Mouse (Mus musculus) hindbrain, embryonic 12.5 days (tissue): ENCODE measurements at regions not wholly inside any gene's neighbourhood (a gene's known extent, or its start where the extent isn't known, plus 50 kb on each side); places are given as distances from the start of the nearest gene placed in this dataset.
A peak's percentile ranks its signal among the peaks of the same experiment; 100 is the strongest.

Source experiments
- ATAC-seq: fragments of 200-750 bp; cut with Nextera tagmentation; 2 replicates; pipeline ENCODE4 v1.8.0; 2017; ENCODE audit warnings: moderate TSS enrichment; ENCODE audit not compliant: low FRiP score
- H3K27ac ChIP-seq: fragments of 300-500 bp; sonication (generic); 2 replicates; pipeline ENCODE4 v1.5.1; 2016; ENCODE audit warnings: mild to moderate bottlenecking
- H3K27me3 ChIP-seq: fragments of 300-500 bp; sonication (generic); 2 replicates; pipeline ENCODE4 v1.6.1; 2016; ENCODE audit warnings: mild to moderate bottlenecking
- H3K36me3 ChIP-seq: fragments of 300-500 bp; sonication (generic); 2 replicates; pipeline ENCODE4 v1.6.1; 2016; ENCODE audit warnings: mild to moderate bottlenecking
- H3K4me1 ChIP-seq: fragments of 300-500 bp; sonication (generic); 2 replicates; pipeline ENCODE4 v1.6.1; 2016
- H3K4me2 ChIP-seq: fragments of 300-500 bp; sonication (generic); replicated peaks from 2 replicates; pipeline ENCODE4 v1.6.1; 2016; ENCODE audit warnings: mild to moderate bottlenecking
- H3K4me3 ChIP-seq: fragments of 300-500 bp; sonication (generic); 2 replicates; pipeline ENCODE4 v1.5.1; 2016; ENCODE audit warnings: mild to moderate bottlenecking
- H3K9ac ChIP-seq: fragments of 300-500 bp; sonication (generic); 2 replicates; pipeline ENCODE4 v1.6.1; 2016; ENCODE audit warnings: mild to moderate bottlenecking, moderate library complexity
- H3K9me3 ChIP-seq: fragments of 300-500 bp; sonication (generic); replicated peaks from 2 replicates; pipeline ENCODE4 v1.6.1; 2016; ENCODE audit warnings: mild to moderate bottlenecking
- WGBS: fragments of 180-500 bp; shearing (Covaris S2); methylation state at CpG from one replicate; pipeline ENCODE4 v1.1.7; 2016; 5-methylcytosine and 5-hydroxymethylcytosine counted together

GRCm38 (mm10) chr12:48223298-48223697 is 1159.2 kb upstream of the Foxg1 start:
- WGBS, result 24% methylated on average over 1 of the region's 1 CpGs
- no peak overlapping the region for H3K4me2 ChIP-seq
- no peak overlapping the region for H3K4me3 ChIP-seq
- no peaks in the 10 kb centered on the region for H3K9me3 ChIP-seq
- 0 out of 2 replicates have a peak, but pooled peaks have one; percentile 53 for ATAC-seq
- no peaks in the 10 kb centered on the region; the same call in 1 of the 2 replicates for H3K4me1 ChIP-seq
- no peaks in the 10 kb centered on the region for H3K36me3 ChIP-seq
- H3K27me3 ChIP-seq, result no peaks in the 10 kb centered on the region
- no peak overlapping the region for H3K27ac ChIP-seq
- no peak overlapping the region for H3K9ac ChIP-seq

DNA sequence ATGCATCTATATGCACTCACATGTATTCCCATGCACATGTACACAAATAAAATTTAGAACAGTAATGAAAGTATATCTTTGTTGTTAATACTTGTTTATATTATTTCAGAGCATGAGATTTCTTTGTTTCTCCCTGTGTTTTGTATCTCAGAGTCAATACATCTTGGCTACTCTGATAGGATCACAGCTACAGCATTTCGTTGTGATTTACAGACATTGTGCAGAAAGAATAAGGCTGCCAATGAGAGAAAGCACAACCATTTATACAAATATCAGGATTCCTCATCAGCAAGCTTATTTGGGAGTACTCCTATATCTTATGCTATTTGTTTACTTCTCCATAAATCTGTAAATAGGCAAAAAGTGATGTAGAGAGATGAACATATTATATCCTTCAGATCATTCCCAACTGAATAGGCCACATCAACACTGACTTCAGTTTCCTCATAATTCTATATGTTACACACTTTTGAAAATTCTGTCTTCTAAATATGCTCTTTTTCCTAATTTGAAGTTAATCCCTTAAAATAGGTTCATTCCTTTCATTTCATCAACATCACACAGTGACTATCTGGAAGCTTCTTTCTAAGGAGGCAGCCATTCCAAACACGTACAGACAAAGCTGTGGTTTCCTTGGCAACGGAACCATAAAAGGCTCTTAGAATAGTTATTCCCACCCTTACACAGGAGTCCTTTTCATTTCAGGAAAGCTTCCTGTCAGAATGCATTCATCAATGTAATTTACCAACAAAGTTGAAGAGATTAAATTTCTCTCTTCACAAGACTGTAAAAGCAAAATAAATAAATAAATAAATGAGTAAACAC is 1160.3 kb upstream of the Foxg1 start:
- Histone ChIP-seq H3K4me1 (no peaks in the 10 kb centered on the region; the same call in 1 of the 2 replicates), H3K27me3 (no peaks in the 10 kb centered on the region), H3K9me3 (no peaks in the 10 kb centered on the region), H3K4me3 (no peak overlapping the region), H3K4me2 (no peak overlapping the region), H3K36me3 (no peaks in the 10 kb centered on the region), H3K9ac (no peak overlapping the region), H3K27ac (no peak overlapping the region)
- ATAC-seq, result peak; percentile 93
- 39% methylated on average over 3 of the region's 3 CpGs for WGBS

- 52% methylated on average over 1 of the region's 1 CpGs for WGBS
Measured at GRCm38 (mm10) chr12:48181831-48182230, 1200.6 kb upstream of the Foxg1 start.

GRCm38 (mm10) chr12:48173926-48174601 is 1208.4 kb upstream of the Foxg1 start:
- H3K9me3 ChIP-seq, result no peaks in the 10 kb centered on the region
- H3K4me3 ChIP-seq, result no peak overlapping the region
- 66% methylated on average over 6 of the region's 6 CpGs for WGBS
- H3K36me3 ChIP-seq, result no peaks in the 10 kb centered on the region
- no peaks in the 10 kb centered on the region for H3K27me3 ChIP-seq
- no peak for ATAC-seq
- H3K27ac ChIP-seq, result no peak overlapping the region
- no peaks in the 10 kb centered on the region for H3K4me1 ChIP-seq
- H3K9ac ChIP-seq, result no peak overlapping the region
- H3K4me2 ChIP-seq, result no peak overlapping the region

More at GRCm38 (mm10) chr12:48181831-48182230, 1200.6 kb upstream of the Foxg1 start:
- no peak overlapping the region for H3K9ac ChIP-seq
- H3K27ac ChIP-seq, result no peak overlapping the region
- H3K4me3 ChIP-seq, result no peak overlapping the region
- H3K36me3 ChIP-seq, result no peaks in the 10 kb centered on the region
- no peak for ATAC-seq
- H3K9me3 ChIP-seq, result no peaks in the 10 kb centered on the region
- no peaks in the 10 kb centered on the region for H3K4me1 ChIP-seq
- H3K27me3 ChIP-seq, result no peaks in the 10 kb centered on the region
- H3K4me2 ChIP-seq, result no peak overlapping the region

- no peak for ATAC-seq
- H3K9me3 ChIP-seq, result no peaks in the 10 kb centered on the region
- no peaks in the 10 kb centered on the region for H3K27me3 ChIP-seq
- no peak overlapping the region for H3K4me3 ChIP-seq
- H3K36me3 ChIP-seq, result no peaks in the 10 kb centered on the region
- no peak overlapping the region for H3K9ac ChIP-seq
- no peaks in the 10 kb centered on the region for H3K4me1 ChIP-seq
- H3K4me2 ChIP-seq, result no peak overlapping the region
- no peak overlapping the region for H3K27ac ChIP-seq
Measured at GRCm38 (mm10) chr12:48146117-48146516, 1236.3 kb upstream of the Foxg1 start.

DNA sequence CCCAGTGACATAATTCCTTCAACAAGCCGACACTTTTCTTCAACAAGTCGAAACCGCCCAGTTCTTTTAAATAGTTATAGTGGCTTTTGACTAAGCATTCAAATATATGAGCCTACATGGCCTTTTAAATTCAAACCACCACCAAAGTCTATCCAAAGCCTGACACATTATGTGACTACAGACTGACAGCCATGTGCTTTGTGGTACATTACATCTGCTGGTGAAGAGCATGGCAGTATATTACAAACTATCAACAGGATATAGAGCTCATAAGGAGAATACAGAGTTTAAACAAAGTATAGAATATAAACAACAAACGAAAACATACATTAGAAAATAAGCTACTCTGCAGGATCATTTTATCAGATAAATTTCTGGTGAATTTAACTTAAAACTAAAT is 1259.5 kb upstream of the Foxg1 start:
- no peak overlapping the region for H3K4me3 ChIP-seq

GRCm38 (mm10) chr12:48099727-48100126 is 1281.0 kb upstream of the Nova1 start:
- no peak overlapping the region for H3K9ac ChIP-seq
- no peaks in the 10 kb centered on the region for H3K4me1 ChIP-seq
- H3K9me3 ChIP-seq, result 0 out of 2 replicates have a peak, but pooled peaks cover 4% of the 10 kb centered on the region
- H3K27me3 ChIP-seq, result no peaks in the 10 kb centered on the region
- H3K36me3 ChIP-seq, result no peaks in the 10 kb centered on the region
- no peak overlapping the region for H3K4me3 ChIP-seq
- WGBS, result 58% methylated on average over 3 of the region's 3 CpGs
- peak; percentile 83 for ATAC-seq
- no peak overlapping the region for H3K4me2 ChIP-seq
- no peak overlapping the region for H3K27ac ChIP-seq

More for the DNA sequence above, 1259.5 kb upstream of the Foxg1 start:
- H3K9ac ChIP-seq, result no peak overlapping the region
- no peak for ATAC-seq
- H3K4me1 ChIP-seq, result no peaks in the 10 kb centered on the region
- 89% methylated on average over 4 of the region's 4 CpGs for WGBS
- H3K36me3 ChIP-seq, result no peaks in the 10 kb centered on the region
- H3K27me3 ChIP-seq, result no peaks in the 10 kb centered on the region
- no peaks in the 10 kb centered on the region for H3K9me3 ChIP-seq
- H3K4me2 ChIP-seq, result no peak overlapping the region
- H3K27ac ChIP-seq, result no peak overlapping the region

GRCm38 (mm10) chr12:48086988-48087387 is 1268.3 kb upstream of the Nova1 start:
- H3K27ac ChIP-seq, result no peak overlapping the region
- no peak overlapping the region for H3K4me3 ChIP-seq
- no peaks in the 10 kb centered on the region for H3K36me3 ChIP-seq
- 89% methylated on average over 5 of the region's 5 CpGs for WGBS
- no peaks in the 10 kb centered on the region for H3K4me1 ChIP-seq
- no peak overlapping the region for H3K4me2 ChIP-seq
- no peak overlapping the region for H3K9ac ChIP-seq
- no peak for ATAC-seq
- no peaks in the 10 kb centered on the region for H3K27me3 ChIP-seq
- H3K9me3 ChIP-seq, result no peaks in the 10 kb centered on the region

GRCm38 (mm10) chr12:48083377-48083776 is 1264.6 kb upstream of the Nova1 start:
- 90% methylated on average over 3 of the region's 3 CpGs for WGBS
- Histone ChIP-seq H3K4me3 (no peak overlapping the region), H3K9me3 (no peaks in the 10 kb centered on the region), H3K27ac (no peak overlapping the region), H3K4me2 (no peak overlapping the region), H3K4me1 (no peaks in the 10 kb centered on the region), H3K9ac (no peak overlapping the region), H3K36me3 (no peaks in the 10 kb centered on the region), H3K27me3 (no peaks in the 10 kb centered on the region)
- no peak for ATAC-seq

- WGBS, result 89% methylated on average over 2 of the region's 2 CpGs
- no peaks in the 10 kb centered on the region for H3K9me3 ChIP-seq
- peak overlapping the region; percentile 6 for H3K27ac ChIP-seq
- H3K27me3 ChIP-seq, result no peaks in the 10 kb centered on the region
- no peak for ATAC-seq
- no peak overlapping the region for H3K9ac ChIP-seq
- H3K4me1 ChIP-seq, result no peaks in the 10 kb centered on the region
- no peak overlapping the region for H3K4me2 ChIP-seq
- H3K36me3 ChIP-seq, result no peaks in the 10 kb centered on the region
- H3K4me3 ChIP-seq, result no peak overlapping the region
Measured at GRCm38 (mm10) chr12:48062620-48062942, 1243.9 kb upstream of the Nova1 start.

- no peaks in the 10 kb centered on the region for H3K27me3 ChIP-seq
- H3K4me3 ChIP-seq, result no peak overlapping the region
- peak overlapping the region; percentile 6 for H3K27ac ChIP-seq
- no peak overlapping the region for H3K4me2 ChIP-seq
- H3K9ac ChIP-seq, result no peak overlapping the region
- 65% methylated on average over 8 of the region's 8 CpGs for WGBS
- no peaks in the 10 kb centered on the region for H3K36me3 ChIP-seq
- H3K4me1 ChIP-seq, result no peaks in the 10 kb centered on the region
- H3K9me3 ChIP-seq, result no peaks in the 10 kb centered on the region
- peak; percentile 87 for ATAC-seq
Measured at GRCm38 (mm10) chr12:48061898-48062619, 1243.3 kb upstream of the Nova1 start.

GRCm38 (mm10) chr12:48020416-48020815 is 1201.7 kb upstream of the Nova1 start:
- no peak overlapping the region for H3K9ac ChIP-seq
- no peak overlapping the region for H3K4me3 ChIP-seq
- H3K4me1 ChIP-seq, result no peaks in the 10 kb centered on the region
- no peaks in the 10 kb centered on the region for H3K36me3 ChIP-seq
- H3K27me3 ChIP-seq, result no peaks in the 10 kb centered on the region
- no peak overlapping the region for H3K27ac ChIP-seq
- ATAC-seq, result no peak
- H3K9me3 ChIP-seq, result no peaks in the 10 kb centered on the region
- H3K4me2 ChIP-seq, result no peak overlapping the region
